Mouse (Mus musculus) right cerebral cortex, adult 18-20 months (tissue): ENCODE measurements around the gene Ndufa4l2.
A peak's percentile ranks its signal among the peaks of the same experiment; 100 is the strongest.

Experiments used
- DNase-seq: peaks from one replicate; pipeline ENCODE4 v3.0.0; 2022; ENCODE audit warnings: mixed read lengths

The Ndufa4l2 gene

GRCm38 (mm10) chr10:127510895-127511617 lies 3.7 kb upstream of the Ndufa4l2 start:
- no peak for DNase-seq

- DNase-seq = peak; percentile 94
Measured at GRCm38 (mm10) chr10:127511634-127512306, 3.0 kb upstream of the Ndufa4l2 start.

- no peak for DNase-seq
Measured at GRCm38 (mm10) chr10:127512307-127512666, 2.5 kb upstream of the Ndufa4l2 start.

- DNase-seq = peak; percentile 93
Measured at GRCm38 (mm10) chr10:127512813-127513212, 2.0 kb upstream of the Ndufa4l2 start.

- no peak for DNase-seq
Measured at GRCm38 (mm10) chr10:127513501-127514091, 1.2 kb upstream of the Ndufa4l2 start.

GRCm38 (mm10) chr10:127514111-127514698 lies 562 bp upstream of the Ndufa4l2 start:
- DNase-seq = no peak

- no peak for DNase-seq
Measured at GRCm38 (mm10) chr10:127515271-127515982, 660 bp downstream of the Ndufa4l2 start.

GRCm38 (mm10) chr10:127515983-127516459 lies 1.3 kb downstream of the Ndufa4l2 start:
- DNase-seq = no peak

- DNase-seq = no peak
Measured at GRCm38 (mm10) chr10:127516576-127517260, 2.0 kb downstream of the Ndufa4l2 start.

- DNase-seq = no peak
Measured at GRCm38 (mm10) chr10:127517941-127518340, 3.2 kb downstream of the Ndufa4l2 start.

GRCm38 (mm10) chr10:127519041-127519701 lies 4.4 kb downstream of the Ndufa4l2 start:
- DNase-seq = no peak

GRCm38 (mm10) chr10:127519903-127520713 lies 5.3 kb downstream of the Ndufa4l2 start:
- no peak for DNase-seq

GRCm38 (mm10) chr10:127520714-127521357 lies 6.1 kb downstream of the Ndufa4l2 start:
- no peak for DNase-seq

GRCm38 (mm10) chr10:127521611-127522080 lies 6.9 kb downstream of the Ndufa4l2 start:
- no peak for DNase-seq

GRCm38 (mm10) chr10:127522088-127522581 lies 7.4 kb downstream of the Ndufa4l2 start, which contains the start of gene Shmt2:
Gene Shmt2 (minus strand): TSS chr10:127522444.
- DNase-seq = peak; percentile 87

GRCm38 (mm10) chr10:127524646-127525255 lies 10.0 kb downstream of the Ndufa4l2 start:
- no peak for DNase-seq

- DNase-seq = no peak
Measured at GRCm38 (mm10) chr10:127526048-127526447, 11.3 kb downstream of the Ndufa4l2 start.

- DNase-seq = no peak
Measured at GRCm38 (mm10) chr10:127526681-127527080, 11.9 kb downstream of the Ndufa4l2 start.

- no peak for DNase-seq
Measured at GRCm38 (mm10) chr10:127527481-127527880, 12.7 kb downstream of the Ndufa4l2 start.
